Mouse (Mus musculus) thymus, adult 2 months (tissue): Measurements from ENCODE around the gene Map3k1. TPM values are rescaled to one million over a fixed set of nuclear protein-coding genes. Genes with fewer than 3 reads are reported as not detected.

Experiments used
- DNase-seq: peaks from one replicate; pipeline ENCODE4 v3.0.0; 2021
- H3K27ac ChIP-seq: fragments of 200-500 bp; 2 replicates; pipeline ENCODE4 v1.5.1; 2012; ENCODE audit warnings: low read length, control low read depth; ENCODE audit not compliant: control insufficient read depth, insufficient read depth
- H3K27me3 ChIP-seq: fragments of 200-500 bp; 2 replicates; pipeline ENCODE4 v1.6.1; 2012; ENCODE audit warnings: mild to moderate bottlenecking, low read length, moderate library complexity, mixed read lengths; ENCODE audit not compliant: control insufficient read depth, insufficient read depth
- H3K36me3 ChIP-seq: fragments of 200-500 bp; 2 replicates; pipeline ENCODE4 v1.6.1; 2012; ENCODE audit warnings: mild to moderate bottlenecking, low read length, moderate library complexity; ENCODE audit not compliant: control insufficient read depth, insufficient read depth
- H3K4me1 ChIP-seq: fragments of 200-500 bp; replicated peaks from 2 replicates; pipeline ENCODE4 v1.6.1; 2012; ENCODE audit warnings: low read length; ENCODE audit not compliant: control insufficient read depth, insufficient read depth
- H3K4me3 ChIP-seq: fragments of 200-500 bp; 2 replicates; pipeline ENCODE4 v1.5.1; 2012; ENCODE audit warnings: mild to moderate bottlenecking, low read length, control low read depth, moderate library complexity; ENCODE audit not compliant: control insufficient read depth, insufficient read depth
- CTCF ChIP-seq: fragments of 200-500 bp; IDR thresholded peaks from 2 replicates; pipeline ENCODE4 v1.5.1; 2012; ENCODE audit warnings: mild to moderate bottlenecking, control low read depth, low read length, moderate library complexity, borderline replicate concordance; ENCODE audit not compliant: control insufficient read depth, poor library complexity, insufficient read depth; ENCODE audit errors: extremely low read depth
- POLR2A ChIP-seq: fragments of 200-500 bp; IDR thresholded peaks from 2 replicates; pipeline ENCODE4 v1.6.1; 2012; ENCODE audit warnings: mild to moderate bottlenecking, low read length, control low read depth, moderate library complexity; ENCODE audit not compliant: control insufficient read depth, poor library complexity, insufficient read depth; ENCODE audit errors: extremely low read depth
- WGBS: fragments of 180-500 bp; shearing (Covaris S2); methylation state at CpG from one replicate; pipeline ENCODE4 v1.1.7; 2018; 5-methylcytosine and 5-hydroxymethylcytosine counted together
- polyA plus RNA-seq: library from polyadenylated mRNA; depleted of rRNA; stranded (reverse); fragments of >200 nt; gene quantifications from 2 replicates; pipeline ENCODE4 v1.2.3, GENCODE M21; 2012

The Map3k1 gene
- polyA plus RNA-seq, 1 experiment, result 47.2 TPM

DNA sequence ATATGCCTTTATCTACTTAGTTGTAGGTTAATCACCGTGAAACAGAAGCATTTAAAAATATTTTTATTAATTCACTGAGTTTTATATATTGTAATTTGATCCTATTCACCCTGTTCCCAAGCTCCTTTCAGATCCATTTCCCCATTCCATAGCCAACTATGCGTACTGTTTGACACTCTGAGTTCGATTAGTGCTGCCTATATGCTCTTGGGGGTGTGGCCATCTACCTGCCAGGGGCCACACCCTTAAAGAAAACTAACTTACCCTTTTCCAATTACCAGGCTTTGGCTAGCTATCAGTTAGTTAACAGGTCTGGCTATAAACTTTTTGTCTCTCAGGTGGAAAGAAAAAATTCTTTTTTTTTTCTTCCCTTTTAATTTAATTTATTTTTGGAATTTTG lies 35.5 kb upstream of the Map3k1 start:
- no peak overlapping the region for H3K27ac ChIP-seq
- no peak overlapping the region for H3K4me3 ChIP-seq
- TF ChIP-seq CTCF (no peak), POLR2A (no peak)
- no peaks in the 10 kb centered on the region for H3K36me3 ChIP-seq
- H3K27me3 ChIP-seq, result no peaks in the 10 kb centered on the region
- WGBS, result 92% methylated on average over 3 of the region's 3 CpGs
- peaks cover 7% of the 10 kb centered on the region for H3K4me1 ChIP-seq
- DNase-seq, result no peak

DNA sequence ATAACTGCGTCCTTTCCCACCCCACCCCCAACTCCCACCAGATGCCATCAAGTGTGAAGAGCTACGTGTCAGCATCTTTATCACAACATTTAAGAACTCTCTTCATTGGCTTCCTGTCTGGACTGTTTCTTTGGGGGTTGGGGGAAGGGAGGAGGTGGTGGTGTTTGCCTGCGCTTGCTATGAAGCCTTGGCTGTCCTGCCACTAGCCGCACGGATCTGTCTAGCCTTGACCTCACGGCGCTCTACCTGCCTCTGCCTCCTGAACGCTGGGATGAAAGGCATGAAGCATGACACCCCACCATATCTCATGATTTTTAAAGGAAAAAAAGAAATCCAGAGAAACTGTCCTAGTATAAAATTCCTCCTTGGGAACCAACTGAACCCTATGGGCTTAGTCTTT lies 27.0 kb upstream of the Map3k1 start:
- H3K27me3 ChIP-seq, result no peaks in the 10 kb centered on the region
- DNase-seq, result no peak
- no peak overlapping the region for H3K27ac ChIP-seq
- 84% methylated on average over 8 of the region's 8 CpGs for WGBS
- no peaks in the 10 kb centered on the region for H3K4me1 ChIP-seq
- no peak overlapping the region for H3K4me3 ChIP-seq
- H3K36me3 ChIP-seq, result no peaks in the 10 kb centered on the region
- TF ChIP-seq POLR2A (no peak), CTCF (no peak)

DNA sequence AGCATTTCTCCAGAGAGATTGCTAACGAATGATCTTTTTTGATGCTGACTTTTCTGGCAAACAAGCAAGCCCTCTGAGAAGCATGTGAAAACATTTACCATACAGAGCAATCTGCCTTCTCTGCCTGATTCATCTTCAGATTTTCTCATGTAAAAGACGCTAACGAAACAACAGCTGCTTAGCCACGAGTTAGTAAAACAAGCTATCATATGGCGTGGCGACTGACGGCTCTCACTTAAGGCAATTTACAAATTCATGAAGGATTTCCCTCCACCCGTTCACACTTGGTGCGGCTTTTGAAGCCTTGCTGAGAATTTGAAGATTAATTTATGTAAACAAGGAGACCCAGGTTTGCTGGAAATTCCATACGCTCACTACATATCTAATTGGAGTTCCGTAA lies 25.8 kb upstream of the Map3k1 start:
- 94% methylated on average over 11 of the region's 11 CpGs for WGBS
- Histone ChIP-seq H3K27ac (no peak overlapping the region), H3K27me3 (no peaks in the 10 kb centered on the region), H3K4me3 (no peak overlapping the region), H3K36me3 (no peaks in the 10 kb centered on the region), H3K4me1 (no peaks in the 10 kb centered on the region)
- TF ChIP-seq CTCF, result no peak
- no peak for TF ChIP-seq POLR2A
- no peak for DNase-seq

DNA sequence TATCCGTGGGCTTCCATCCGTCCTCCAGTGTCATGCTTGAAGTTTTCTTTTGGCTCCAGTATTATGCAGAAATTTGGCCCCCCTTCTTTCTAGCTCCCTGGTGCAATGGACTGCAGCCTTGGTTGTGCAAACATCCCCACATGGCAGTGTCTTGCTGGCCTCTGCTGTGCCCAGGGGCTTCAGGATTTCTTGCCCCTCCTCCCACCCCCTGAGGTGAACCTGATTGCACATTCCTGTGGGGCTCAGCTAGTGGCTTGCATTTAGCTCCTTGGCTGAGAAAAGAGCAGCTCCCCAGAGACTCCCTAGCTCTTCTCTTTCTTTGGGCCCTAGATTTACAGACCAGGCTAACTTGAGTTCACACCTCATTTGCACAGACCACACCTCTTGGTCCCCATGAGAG lies 20.7 kb upstream of the Map3k1 start:
- Histone ChIP-seq H3K4me1 (no peaks in the 10 kb centered on the region), H3K27me3 (no peaks in the 10 kb centered on the region), H3K36me3 (no peaks in the 10 kb centered on the region), H3K4me3 (no peak overlapping the region), H3K27ac (no peak overlapping the region)
- DNase-seq, result no peak
- TF ChIP-seq CTCF (no peak), POLR2A (no peak)
- WGBS, result 79% methylated on average over 2 of the region's 2 CpGs

DNA sequence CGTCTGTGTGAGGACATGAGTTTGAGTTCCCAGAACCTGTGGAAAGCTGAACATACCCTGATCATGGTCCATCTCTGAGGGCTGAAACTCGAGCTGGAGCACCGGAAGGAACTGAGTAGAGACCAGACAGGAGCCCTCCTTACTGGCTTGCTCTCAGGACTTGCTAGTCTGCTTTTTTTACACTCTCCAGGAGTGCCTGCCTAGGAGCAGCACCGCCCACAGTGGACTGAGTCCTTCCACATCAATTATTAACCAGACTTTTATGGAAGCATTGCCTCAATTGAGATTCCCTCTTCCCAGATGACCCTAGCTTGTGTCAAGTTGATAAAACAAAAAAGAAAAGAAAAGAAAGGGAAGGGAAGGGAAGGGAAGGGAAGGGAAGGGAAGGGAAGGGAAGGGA lies 18.7 kb upstream of the Map3k1 start:
- no peak for DNase-seq
- no peak for TF ChIP-seq POLR2A
- no peak for TF ChIP-seq CTCF
- Histone ChIP-seq H3K27me3 (no peaks in the 10 kb centered on the region), H3K4me3 (no peak overlapping the region), H3K4me1 (no peaks in the 10 kb centered on the region), H3K27ac (no peak overlapping the region), H3K36me3 (no peaks in the 10 kb centered on the region)
- 92% methylated on average over 4 of the region's 4 CpGs for WGBS

DNA sequence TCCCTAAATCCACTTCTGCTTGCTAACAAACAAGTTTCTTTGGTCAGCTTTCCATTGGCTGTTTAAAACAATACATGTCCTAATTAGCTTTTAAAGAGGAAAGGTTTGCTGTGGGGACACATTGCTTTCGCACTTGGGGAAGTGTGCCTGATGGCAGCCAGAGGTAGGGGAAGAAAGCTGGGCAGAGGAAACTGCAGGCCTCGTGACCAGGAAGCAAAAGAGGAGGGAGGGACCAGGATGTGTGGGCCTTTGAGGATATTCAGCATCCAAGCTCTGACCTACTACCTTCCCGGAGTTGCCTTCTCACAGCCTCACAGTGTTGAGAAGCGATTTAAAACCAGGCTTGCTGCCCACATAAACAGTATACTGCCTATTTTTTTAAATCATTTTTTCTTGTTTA lies 15.4 kb upstream of the Map3k1 start:
- DNase-seq, result no peak
- no peaks in the 10 kb centered on the region for H3K4me1 ChIP-seq
- H3K36me3 ChIP-seq, result no peaks in the 10 kb centered on the region
- WGBS, result 79% methylated on average over 4 of the region's 4 CpGs
- H3K27ac ChIP-seq, result no peak overlapping the region
- no peak overlapping the region for H3K4me3 ChIP-seq
- no peak for TF ChIP-seq POLR2A
- no peak for TF ChIP-seq CTCF
- no peaks in the 10 kb centered on the region for H3K27me3 ChIP-seq

DNA sequence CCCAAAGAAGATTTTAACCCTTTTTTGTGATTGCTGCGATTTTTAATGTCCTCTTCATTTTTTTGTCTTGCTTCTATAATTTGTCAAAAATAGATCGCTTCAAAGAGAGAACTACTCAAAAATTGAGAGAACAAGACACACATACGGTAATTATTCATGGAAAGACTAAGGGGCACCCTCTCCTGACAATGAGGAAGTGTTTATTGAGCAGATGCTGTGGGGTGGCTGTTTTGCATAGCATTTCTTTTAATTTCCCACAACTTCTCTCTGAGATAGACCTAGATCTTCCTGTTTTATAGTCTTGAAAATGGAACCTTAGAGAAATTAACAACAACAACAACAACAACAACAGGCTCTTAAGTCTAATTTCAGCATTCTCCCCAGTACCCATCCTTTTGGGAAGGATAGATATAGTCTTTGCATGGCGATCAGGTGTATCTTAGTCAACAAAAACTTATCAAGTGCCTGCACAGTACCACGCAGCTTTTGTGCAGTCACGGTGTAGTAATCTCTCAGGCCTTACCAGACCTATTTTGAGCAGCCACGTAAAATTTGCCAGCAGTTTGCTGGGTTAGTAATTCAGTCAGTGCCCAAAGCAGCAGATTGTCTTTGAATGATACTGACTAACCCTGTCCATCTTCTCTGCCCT lies 13.1 kb upstream of the Map3k1 start:
- no peaks in the 10 kb centered on the region for H3K36me3 ChIP-seq
- TF ChIP-seq POLR2A (no peak), CTCF (no peak)
- 70% methylated on average over 7 of the region's 7 CpGs for WGBS
- H3K4me1 ChIP-seq, result no peaks in the 10 kb centered on the region
- no peak overlapping the region for H3K27ac ChIP-seq
- H3K4me3 ChIP-seq, result no peak overlapping the region
- no peak for DNase-seq
- no peaks in the 10 kb centered on the region for H3K27me3 ChIP-seq
